Mouse (Mus musculus) adrenal gland, adult 8-10 months (tissue): Measurements from ENCODE around the gene Plpp7. TPM values are rescaled to one million over a fixed set of nuclear protein-coding genes. Genes with fewer than 3 reads are reported as not detected.

Experiments used
- DNase-seq: peaks from one replicate; pipeline ENCODE4 v3.0.0; 2022
- total RNA-seq, 4 experiments: library from RNA; stranded (reverse); gene quantifications; 2 replicates each; pipeline ENCODE4 v1.2.4; 2022

The Plpp7 gene
- total RNA-seq, 4 experiments from 2014 or later, result 5.5 to 9.0 (median 6.5) TPM

DNA sequence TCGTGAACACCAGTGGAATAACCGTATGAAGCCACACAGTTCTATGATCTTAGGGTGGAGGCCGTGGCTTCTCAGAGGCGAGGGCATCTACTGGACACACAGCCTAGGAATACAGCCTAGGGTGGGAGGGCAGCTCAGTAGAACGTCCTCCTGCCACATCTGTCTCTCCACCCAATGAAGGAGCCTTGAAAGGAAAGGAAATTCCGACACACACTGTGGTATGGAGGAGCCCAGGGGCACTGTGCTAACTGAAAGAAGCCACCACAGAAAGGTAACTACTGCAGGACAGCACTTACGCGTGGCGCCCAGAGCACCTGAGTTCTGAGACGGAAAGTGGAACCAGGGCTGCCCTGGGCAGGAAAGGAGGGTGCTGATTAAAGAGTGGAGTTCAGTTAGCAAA lies 24.6 kb upstream of the Plpp7 start:
- no peak for DNase-seq

DNA sequence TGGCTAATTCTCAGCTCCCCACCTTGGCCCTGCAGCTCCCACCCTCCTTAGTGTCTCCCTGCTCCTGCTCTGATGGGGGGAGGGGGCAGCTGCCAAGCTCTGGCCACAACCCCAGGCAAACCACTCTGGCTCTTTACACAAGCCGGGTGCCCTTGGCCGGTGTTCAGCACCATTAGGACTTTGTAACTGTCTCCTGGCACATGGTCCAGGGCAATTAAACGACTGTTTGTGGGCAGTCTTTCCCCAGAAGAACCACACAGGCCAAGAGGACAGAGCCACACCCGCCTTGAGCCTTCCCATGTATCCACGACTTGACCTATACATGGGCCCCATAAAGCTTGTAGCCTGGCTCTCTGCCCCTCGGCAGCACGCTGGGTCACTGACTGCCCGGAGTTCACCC lies 20.9 kb upstream of the Plpp7 start:
- DNase-seq, result peak; percentile 38

GRCm38 (mm10) chr2:32075368-32075767 lies 20.0 kb upstream of the Plpp7 start:
- no peak for DNase-seq

DNA sequence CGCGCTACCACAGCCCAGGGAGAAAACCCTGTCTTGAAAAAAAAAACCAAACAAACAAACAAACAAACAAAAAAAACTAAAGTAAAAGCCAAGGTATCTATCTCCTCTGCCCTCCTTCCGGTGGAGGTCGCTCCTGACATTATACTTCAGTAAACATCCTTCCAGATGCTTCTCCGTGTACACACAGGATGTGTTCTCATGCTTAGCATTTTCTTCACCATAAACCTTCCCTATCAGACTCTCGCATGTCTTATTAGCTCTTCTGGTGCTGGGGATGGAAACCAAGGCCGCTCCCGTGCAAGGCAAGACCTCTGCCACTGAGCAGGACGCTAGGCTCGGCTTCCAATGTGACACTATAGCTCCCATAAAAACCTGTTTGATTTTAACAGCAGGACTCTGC lies 17.6 kb upstream of the Plpp7 start:
- DNase-seq, result no peak

DNA sequence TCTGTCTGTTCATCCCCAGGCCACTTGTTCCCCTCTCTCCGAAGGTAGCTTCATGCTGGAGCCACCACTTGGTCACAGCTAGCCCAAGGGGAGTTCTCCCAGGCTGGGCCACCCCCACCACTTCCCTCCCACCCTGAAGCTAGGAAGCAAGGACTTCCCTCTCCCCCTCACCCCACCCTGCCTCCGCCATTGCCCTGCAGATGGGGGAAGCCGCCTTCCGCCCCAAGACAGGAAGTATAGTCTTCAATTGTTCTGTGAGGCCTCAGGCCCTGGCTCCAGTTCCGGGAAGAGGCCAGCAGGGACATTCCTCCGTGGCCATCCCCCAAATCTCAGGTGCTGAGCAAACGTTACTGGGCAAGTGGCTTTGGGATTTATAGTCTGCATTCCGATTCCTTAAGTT lies 16.8 kb upstream of the Plpp7 start:
- DNase-seq, result no peak

DNA sequence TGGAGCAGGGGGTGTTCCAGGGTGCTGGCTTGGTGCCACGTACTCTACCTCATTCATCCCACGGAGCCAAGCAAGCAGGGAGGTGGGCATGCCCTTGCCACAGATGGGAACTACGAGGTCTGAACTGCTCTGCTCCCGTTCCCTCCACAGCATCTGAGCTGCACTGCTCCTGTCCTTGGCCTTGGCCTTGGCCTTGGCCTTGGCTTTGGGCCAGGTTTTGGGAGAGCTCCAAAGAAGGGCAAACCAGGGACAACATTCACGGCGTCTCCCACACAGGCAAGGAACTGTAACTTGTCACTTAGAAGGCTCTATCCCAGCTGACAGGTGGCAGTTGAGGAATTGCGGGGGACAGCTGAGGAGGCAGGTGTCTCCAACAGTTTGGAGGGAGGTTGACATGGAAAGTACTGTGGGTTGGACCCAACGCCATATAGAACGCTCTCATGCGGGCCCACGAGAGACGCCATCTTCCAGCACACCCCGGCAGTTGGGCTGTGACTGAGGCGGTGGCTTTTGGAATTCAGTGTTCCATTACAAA lies 16.1 kb upstream of the Plpp7 start:
- DNase-seq, result peak; percentile 60

DNA sequence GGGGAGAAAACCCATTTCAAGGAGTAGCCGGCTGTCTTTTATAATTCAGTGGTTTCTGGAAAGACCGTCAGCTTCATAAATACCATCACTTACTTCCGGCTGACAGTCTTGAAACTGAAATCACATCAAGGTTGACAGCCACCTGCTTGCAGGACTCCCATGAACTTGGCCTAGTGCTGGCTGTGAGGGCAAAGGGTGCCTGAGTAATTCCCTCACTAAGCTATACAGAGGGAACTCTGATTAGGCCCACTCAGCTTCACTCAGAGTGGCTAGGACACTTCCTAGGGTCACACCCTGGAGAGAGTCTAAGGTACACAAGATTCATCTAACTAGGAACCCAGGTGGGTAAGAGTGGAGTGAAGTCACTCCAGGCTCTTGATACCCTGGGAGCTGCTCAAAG lies 14.6 kb upstream of the Plpp7 start:
- DNase-seq, result no peak

DNA sequence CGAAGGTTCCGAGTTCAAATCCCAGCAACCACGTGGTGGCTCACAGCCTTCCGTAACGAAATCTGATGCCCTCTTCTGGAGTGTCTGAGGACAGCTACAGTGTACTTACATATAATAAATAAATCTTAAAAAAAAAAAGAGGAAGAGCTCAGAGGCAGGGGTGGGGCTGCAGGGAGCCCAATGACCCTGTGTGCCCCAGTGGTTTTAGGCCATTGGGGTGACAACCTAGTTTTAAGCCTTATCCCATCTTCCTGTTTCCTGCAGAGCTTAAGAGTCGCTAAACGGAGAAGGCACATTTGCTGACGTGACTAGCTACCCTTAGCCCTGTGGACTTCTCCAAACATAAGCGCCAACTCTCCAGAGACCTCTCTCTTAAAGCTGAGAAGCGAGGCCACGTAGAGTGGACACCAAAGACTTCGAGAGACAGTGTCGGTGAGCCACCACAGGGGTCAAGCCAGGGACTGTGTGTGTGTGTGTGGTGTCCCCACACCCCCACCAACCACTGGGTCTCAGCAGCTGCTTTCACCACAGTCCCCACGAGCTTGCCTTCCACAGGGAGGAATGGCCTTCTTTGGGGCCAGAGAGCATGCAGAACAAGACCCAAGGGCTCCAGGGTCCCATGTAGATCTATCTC lies 13.9 kb upstream of the Plpp7 start:
- DNase-seq, result no peak

- DNase-seq, result no peak
Measured at GRCm38 (mm10) chr2:32082229-32082628, 13.1 kb upstream of the Plpp7 start.

DNA sequence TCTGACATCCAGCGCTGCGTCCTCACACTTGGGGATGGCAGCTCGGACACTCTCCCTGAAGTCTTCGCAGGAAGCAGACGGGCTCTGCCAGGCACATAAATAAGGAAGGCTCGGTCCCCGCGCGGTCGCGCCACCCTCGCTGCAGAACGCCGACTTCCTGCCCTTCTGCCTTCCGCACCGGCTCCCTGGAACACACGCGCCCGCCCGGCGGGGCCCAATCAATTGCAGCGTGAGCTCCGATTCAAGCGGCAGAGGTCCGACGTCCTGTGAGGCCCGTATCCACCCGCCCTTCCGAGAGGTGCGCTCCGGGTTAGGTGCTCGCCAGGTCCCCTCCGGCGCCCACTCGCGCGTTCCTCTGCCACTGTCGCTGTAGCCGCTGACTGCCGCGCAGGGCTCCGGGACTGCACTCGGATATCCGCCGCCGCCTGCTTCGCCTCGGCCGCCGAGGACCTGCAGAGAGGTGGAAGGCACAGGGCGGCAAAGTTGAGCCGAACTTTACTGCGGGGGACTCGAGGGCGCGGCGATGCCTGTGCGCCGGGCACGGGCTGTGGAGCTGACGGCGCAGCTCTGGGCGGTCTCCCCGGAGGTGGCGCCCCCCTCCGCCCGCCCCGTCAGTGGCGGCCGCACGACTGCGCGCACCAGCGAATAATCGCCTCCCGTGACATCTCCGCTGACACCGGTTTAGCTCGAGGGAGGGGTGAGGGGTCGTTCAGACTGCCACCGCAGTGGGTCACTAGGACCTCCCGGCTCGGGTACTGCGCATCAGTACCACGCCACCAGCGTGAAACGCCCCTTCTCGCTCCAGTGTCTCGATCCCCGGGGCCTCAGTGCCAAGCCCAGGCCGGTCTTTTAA lies 11.9 kb upstream of the Plpp7 start:
- DNase-seq, result no peak

DNA sequence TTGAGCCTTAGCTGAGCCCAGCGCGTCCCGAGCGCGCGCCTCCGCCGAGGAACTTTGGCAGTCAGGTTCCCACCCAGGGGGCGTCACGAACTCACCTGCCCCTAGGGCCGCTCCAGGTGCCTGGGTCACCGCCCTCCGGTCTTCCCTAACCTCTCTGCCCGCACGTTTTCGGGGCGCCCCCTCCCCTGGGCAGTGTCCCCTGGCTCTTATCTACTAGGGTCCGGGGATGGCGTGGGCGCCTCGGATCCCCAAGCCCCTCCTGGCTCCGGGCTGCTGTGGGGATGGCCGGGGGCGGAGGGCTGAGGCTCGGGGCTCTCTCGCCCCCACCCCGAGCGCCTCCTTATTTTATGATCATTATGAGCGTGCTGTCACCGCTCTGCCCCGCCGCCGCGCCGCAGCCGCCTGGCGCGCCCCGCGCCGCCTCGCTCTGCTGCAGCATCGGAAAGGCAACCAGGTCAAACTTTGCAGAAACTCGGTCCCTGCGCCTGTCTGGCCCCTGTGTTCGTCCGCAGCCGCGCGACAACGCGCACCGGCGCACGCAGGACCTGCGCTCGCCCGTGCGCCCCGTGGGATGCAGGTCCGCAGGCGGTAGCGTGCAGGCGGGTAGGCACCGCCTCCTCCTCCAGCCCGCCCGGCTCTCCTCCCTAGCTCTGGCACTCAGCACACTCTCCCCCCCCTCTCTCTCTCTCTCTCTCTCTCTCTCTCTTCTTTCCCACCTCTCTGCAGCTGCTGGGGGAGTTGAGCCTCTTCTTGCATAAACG lies 11.0 kb upstream of the Plpp7 start, which contains the start of gene Fam78a:
TSS of gene Fam78a (minus strand) at position 747 of the 761 bp plus-strand sequence.
- no peak for DNase-seq

DNA sequence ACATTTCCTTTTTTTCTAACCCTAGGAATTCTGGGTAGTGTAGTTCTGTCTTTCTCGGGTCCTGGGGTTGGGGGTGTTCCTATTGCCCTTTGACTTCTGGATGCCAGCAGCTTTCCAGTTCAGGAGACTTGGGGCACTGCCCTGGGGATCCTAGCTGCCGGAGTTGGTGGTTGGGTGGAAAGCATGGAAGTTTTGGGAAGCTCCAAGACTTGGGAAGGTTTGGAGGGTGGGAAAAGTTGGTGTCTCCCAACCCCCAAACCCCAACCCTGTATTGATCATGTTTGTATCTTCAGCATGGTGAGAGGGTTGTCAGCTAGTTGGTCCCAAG lies 10.5 kb upstream of the Plpp7 start:
- DNase-seq, result no peak

GRCm38 (mm10) chr2:32085231-32085630 lies 10.1 kb upstream of the Plpp7 start:
- DNase-seq, result no peak

GRCm38 (mm10) chr2:32087606-32088005 lies 7.7 kb upstream of the Plpp7 start:
- DNase-seq, result no peak

GRCm38 (mm10) chr2:32088372-32088981 lies 6.9 kb upstream of the Plpp7 start:
- DNase-seq, result no peak

DNA sequence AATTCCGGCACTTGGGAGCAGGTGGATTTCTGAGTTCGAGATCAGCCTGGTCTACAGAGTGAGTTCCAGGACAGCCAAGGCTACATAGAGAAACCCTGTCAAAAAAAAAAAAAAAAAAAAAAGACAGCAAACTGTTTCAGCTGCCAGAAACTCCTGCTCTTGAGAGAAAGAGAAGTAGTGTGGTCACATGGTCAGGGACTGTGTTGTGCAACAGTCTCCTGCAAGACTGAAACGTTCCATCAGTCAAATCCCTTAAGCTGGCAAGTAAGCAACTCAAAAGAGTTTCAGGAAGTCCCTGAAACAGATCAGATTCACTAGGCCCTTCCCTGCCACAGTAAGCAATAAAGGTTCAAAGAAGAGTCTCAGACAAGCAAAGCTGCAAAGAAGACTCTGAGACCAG lies 5.7 kb upstream of the Plpp7 start:
- DNase-seq, result no peak

- no peak for DNase-seq
Measured at GRCm38 (mm10) chr2:32090145-32090544, 5.2 kb upstream of the Plpp7 start.

- DNase-seq, result no peak
Measured at GRCm38 (mm10) chr2:32091956-32092355, 3.4 kb upstream of the Plpp7 start.

DNA sequence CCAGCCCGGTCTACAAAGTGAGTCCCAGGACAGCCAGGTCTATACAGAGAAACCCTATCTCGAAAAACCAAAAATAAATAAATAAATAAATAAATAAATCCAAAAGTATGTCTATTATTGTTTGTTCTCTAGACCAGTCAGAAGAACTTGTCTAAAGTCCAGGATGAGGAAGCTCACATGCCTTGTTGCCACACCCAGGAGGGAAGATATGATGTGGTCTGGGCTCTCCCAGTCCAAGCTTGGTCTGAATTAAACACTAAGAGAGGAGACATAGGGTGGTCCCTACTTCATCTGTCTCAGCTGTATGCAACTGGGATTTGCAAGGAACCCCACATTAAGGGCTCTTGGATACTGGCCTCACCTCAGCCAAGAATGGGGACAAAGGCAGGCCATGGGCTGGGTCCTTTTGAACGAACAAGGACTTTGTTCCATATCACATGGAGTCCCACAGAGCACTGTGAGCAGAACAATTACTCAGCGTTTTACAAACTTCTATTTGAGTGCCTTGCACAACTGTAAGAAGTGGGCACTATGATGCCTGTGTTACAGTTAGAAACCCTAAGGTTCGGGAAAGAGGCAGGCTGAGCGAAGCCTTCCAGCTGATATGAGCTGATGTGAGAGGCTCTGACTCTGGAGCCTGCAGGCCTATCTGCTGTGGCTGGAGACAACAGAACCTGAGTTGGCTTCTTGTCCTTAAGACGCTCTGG lies 1.2 kb upstream of the Plpp7 start:
- no peak for DNase-seq

DNA sequence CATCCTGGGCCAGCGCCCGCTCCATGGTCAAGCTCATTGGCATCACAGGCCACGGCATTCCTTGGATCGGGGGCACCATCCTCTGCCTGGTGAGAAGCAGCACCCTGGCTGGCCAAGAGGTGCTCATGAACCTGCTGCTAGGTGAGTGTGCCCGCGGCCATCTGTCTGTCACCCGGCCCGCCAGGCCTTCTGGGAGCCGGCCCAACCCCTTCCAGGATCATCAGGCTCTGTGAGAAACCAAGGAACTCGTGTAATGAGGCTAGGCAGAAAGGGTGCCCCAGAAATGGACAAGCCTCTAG lies 743 bp downstream of the Plpp7 start:
- DNase-seq, result no peak

DNA sequence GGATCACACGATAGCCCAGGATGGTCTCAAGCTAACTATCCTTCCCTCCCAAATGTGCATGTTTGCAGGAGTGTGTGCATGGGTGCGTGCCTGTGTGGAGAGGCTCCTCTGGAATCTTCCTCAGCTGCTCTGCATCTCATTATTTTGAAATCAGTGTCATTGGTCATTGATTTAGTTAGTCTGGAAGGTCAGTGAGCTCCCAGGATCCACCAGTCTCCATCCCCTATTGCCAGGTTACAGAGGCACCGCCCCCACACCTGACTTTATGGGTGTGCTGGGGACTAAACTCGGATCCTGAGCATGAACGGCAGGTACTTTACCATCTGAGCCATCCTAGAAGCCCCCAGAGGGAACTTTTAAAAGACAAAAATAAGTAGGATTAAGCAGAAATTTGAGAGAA lies 7.6 kb downstream of the Plpp7 start:
- no peak for DNase-seq

DNA sequence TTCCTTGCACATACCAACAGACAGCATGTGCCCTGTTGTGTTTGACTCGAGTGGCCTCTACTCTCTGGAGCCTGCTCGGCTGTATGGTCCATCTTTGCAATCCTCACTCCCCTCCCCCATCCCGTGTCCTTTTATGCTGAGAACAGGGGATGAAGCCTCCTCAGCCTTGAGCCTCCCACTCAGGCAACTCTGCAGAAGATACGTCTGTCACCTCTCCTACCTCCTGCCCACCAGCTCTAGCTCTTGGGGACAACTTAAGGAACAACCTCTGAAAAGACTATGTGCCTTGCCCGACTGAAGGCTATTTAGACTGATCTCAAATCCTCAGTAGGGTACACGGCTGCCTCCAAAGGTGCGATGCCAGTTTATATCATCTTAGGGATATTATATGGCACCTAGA lies 8.2 kb downstream of the Plpp7 start:
- DNase-seq, result no peak
